Mouse (Mus musculus) ES-Bruce4 (cell line): ENCODE measurements around the gene Arsb.

Source experiments
- CTCF ChIP-seq: IDR thresholded peaks from one replicate; pipeline ENCODE4 v1.8.1; 2011; ENCODE audit warnings: low read depth, low read length
- EP300 ChIP-seq: IDR thresholded peaks from 2 replicates; pipeline ENCODE4 v1.6.1; 2011; ENCODE audit warnings: low read depth, low read length; ENCODE audit not compliant: insufficient read depth
- POLR2A ChIP-seq: IDR thresholded peaks from one replicate; pipeline ENCODE4 v1.8.1; 2011; ENCODE audit warnings: low read length; ENCODE audit not compliant: insufficient read depth

DNA sequence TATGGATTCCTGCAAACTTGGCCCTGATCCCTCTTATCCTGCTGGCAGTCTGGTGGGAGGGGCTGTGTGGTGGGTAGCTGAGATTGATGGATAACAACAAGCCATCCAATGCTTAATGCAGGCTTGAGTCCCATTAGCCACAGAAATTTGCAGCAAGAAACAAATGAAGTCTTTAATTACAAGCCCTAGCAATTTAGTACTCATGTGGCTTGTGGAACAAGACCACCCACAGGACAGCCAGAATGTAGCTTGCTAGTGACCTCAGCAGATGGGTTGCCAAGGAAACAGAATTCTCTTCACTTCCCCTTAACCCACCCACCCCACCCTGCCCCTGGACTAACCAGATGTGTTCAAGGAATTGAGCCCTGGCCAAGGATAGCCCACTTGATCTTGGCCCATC is 194.8 kb downstream of the Arsb start:
- TF ChIP-seq POLR2A (no peak), EP300 (no peak), CTCF (no peak)
